Mouse (Mus musculus): Measurements from ENCODE around the gene Tesk1. TPM values are rescaled to one million over a fixed set of nuclear protein-coding genes. Genes with fewer than 3 reads are reported as not detected.

The Tesk1 gene
- total and polyA plus RNA-seq, 2 experiments, result 3.0 to 28.3 TPM

DNA sequence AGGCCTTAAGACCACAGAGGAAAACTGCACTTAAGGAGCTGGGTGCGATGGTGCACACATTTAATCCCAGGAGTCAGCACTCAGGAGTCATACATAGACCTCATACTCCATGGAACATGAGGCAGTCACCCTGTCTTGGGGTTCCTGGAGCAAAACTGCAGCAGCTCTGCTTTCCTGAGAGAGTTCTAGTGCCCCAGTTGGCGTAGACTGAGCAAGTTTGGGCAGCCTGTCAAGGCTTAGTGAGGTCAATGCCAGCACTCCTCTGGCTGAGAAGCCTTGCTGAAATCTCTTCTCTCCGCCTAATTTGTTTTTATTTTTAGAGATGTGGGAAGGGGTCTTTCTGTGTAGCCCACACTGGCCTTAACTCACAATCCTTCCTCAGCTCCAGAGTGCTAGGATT is 6.8 kb downstream of the Tesk1 start:
- Histone ChIP-seq H3K27me3 (ENCODE audit: control insufficient read depth, insufficient read depth, low read length) (0 out of 2 replicates have a peak, but pooled peaks cover 6% of the 10 kb centered on the region), H3K9ac (ENCODE audit: low read depth, low read length) (no peak overlapping the region), H3K79me2 (ENCODE audit: control insufficient read depth, insufficient read depth, low read length) (no peaks in the 10 kb centered on the region), H3K36me3 (ENCODE audit: control insufficient read depth, insufficient read depth, low read length) (peaks cover 6% of the 10 kb centered on the region; the same call in 1 of the 2 replicates), H3K4me1 (ENCODE audit: control insufficient read depth, insufficient read depth, low read length) (peaks cover 5% of the 10 kb centered on the region; the same call in 1 of the 2 replicates), H3K27ac (replicated peaks; ENCODE audit: insufficient read depth, low read depth, low read length) (no peak overlapping the region), H3K4me3 (ENCODE audit: insufficient read depth, low read depth, low read length) (no peak overlapping the region)
- peak; percentile 53 for DNase-seq (ENCODE audit: extremely low read depth, low read depth, low spot score)
- TF ChIP-seq CTCF (IDR thresholded peaks at IDR 0.05; ENCODE audit: low read depth, low read length) (no peak), POLR2A (IDR thresholded peaks at IDR 0.05; ENCODE audit: extremely low read depth, insufficient read depth, low read length) (no peak)
- 51% methylated on average over 3 of the region's 3 CpGs for WGBS

DNA sequence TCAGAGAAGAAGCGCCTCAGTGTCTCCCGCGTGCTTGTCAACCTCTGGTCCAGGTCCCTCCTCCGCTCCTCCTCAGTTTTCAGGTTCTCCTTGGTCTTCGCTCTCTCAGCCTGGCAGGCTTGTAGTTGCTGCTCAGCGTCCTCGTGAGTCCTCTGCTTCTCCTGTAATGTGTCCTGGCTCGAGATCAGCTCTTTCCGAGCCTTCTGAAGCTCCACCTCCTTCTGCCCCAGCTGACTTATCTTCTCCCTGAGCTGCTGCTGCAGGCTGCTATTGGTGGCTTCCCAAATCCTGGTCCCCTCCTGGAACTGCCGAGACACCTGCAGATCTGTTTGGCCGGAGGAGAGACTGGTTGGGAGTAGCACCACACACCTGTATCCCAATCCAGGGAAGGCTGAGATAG is 10.6 kb downstream of the Tesk1 start:
- Histone ChIP-seq H3K4me3 (ENCODE audit: insufficient read depth, low read depth, low read length) (no peak overlapping the region), H3K27me3 (ENCODE audit: control insufficient read depth, insufficient read depth, low read length) (0 out of 2 replicates have a peak, but pooled peaks cover 6% of the 10 kb centered on the region)
- no peak for DNase-seq (ENCODE audit: extremely low read depth, low read depth, low spot score)

DNA sequence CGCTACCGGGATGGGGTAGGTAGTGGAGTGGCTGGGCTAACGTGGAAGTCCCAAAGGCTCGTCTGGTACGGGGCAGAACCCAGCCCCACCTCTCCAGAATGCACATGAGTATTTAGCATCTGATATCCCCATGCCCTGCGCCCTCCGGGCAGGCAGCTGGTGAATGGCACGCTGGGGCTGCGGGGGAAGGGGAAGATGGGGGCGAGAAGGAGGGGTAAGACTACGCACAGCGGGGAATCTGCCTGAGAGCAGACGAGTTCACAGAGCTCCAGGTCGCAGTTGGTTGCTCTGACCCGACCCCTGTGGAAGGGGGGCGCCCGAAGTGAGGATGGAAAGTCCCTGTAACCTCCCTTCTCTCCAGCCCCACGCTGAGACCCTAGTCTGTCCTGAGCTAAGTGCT is 11.7 kb downstream of the Tesk1 start:
- Histone ChIP-seq H3K27me3 (ENCODE audit: control insufficient read depth, insufficient read depth, low read length) (0 out of 2 replicates have a peak, but pooled peaks cover 6% of the 10 kb centered on the region), H3K4me3 (ENCODE audit: insufficient read depth, low read depth, low read length) (peak overlapping the region; percentile 45), H3K9ac (ENCODE audit: low read depth, low read length) (peak overlapping the region; percentile 8; the same call in 1 of the 2 replicates), H3K79me2 (ENCODE audit: control insufficient read depth, insufficient read depth, low read length) (no peaks in the 10 kb centered on the region), H3K4me1 (ENCODE audit: control insufficient read depth, insufficient read depth, low read length) (no peaks in the 10 kb centered on the region; the same call in 1 of the 2 replicates), H3K27ac (replicated peaks; ENCODE audit: insufficient read depth, low read depth, low read length) (no peak overlapping the region), H3K36me3 (ENCODE audit: control insufficient read depth, insufficient read depth, low read length) (no peaks in the 10 kb centered on the region)
- 5% methylated on average over 18 of the region's 18 CpGs for WGBS
- TF ChIP-seq POLR2A (IDR thresholded peaks at IDR 0.05; ENCODE audit: extremely low read depth, insufficient read depth, low read length), result no peak
- no peak for TF ChIP-seq CTCF (IDR thresholded peaks at IDR 0.05; ENCODE audit: low read depth, low read length)
- no peak for DNase-seq (ENCODE audit: extremely low read depth, low read depth, low spot score)

More for the DNA sequence above, 10.6 kb downstream of the Tesk1 start:
- TF ChIP-seq CTCF (IDR thresholded peaks at IDR 0.05; ENCODE audit: low read depth, low read length) (no peak), POLR2A (IDR thresholded peaks at IDR 0.05; ENCODE audit: extremely low read depth, insufficient read depth, low read length) (no peak)
- Histone ChIP-seq H3K36me3 (ENCODE audit: control insufficient read depth, insufficient read depth, low read length) (no peaks in the 10 kb centered on the region), H3K9ac (ENCODE audit: low read depth, low read length) (no peak overlapping the region), H3K79me2 (ENCODE audit: control insufficient read depth, insufficient read depth, low read length) (no peaks in the 10 kb centered on the region), H3K4me1 (ENCODE audit: control insufficient read depth, insufficient read depth, low read length) (no peaks in the 10 kb centered on the region; the same call in 1 of the 2 replicates), H3K27ac (replicated peaks; ENCODE audit: insufficient read depth, low read depth, low read length) (no peak overlapping the region)
- WGBS, result 44% methylated on average over 11 of the region's 11 CpGs

DNA sequence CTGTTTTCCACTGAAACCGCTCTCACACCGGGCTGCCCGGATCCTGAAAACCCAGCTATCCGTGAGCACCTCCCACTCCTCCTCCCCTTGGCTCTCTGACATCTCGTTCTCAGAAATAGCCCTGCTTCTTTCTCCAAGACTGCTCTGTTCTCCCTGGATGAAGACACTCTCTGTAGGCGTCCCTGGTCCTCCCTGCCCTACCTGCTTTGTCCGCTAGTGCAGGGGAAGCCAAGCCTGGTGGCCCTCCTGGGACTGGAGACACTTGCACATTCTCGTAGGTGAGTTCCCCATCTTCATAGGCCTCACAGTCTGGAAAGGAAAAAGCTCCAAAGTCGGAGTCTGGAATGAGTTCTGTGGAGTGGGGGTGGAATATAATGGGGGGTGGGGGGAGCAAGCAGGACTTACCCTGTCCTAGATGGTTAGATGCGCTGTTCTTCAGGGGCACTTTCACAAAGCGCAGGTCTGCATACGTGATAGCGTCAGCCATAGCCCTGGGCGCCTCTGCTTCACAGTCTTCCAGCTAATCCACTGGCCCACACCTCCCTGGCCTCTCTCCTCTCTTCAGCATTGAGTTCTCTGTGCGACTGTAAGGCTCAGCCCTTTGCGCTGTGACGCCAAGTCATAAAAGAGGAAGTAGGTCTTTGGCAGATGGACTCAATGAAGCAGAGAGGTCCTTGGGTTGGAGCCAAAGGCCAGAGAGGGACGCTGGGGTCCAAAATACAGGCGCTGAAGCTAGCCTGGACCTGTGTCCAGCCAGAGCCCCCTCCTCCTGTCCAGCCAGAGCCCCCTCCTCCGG is 12.5 kb downstream of the Tesk1 start, which contains the start of gene Cd72:
TSS of gene Cd72 (minus strand) at position 588 of the 796 bp plus-strand sequence.
- TF ChIP-seq CTCF (IDR thresholded peaks at IDR 0.05; ENCODE audit: low read depth, low read length) (no peak; the same call in 1 of the 2 replicates), POLR2A (IDR thresholded peaks at IDR 0.05; ENCODE audit: extremely low read depth, insufficient read depth, low read length) (no peak)
- Histone ChIP-seq H3K36me3 (ENCODE audit: control insufficient read depth, insufficient read depth, low read length) (no peaks in the 10 kb centered on the region), H3K79me2 (ENCODE audit: control insufficient read depth, insufficient read depth, low read length) (no peaks in the 10 kb centered on the region), H3K4me3 (ENCODE audit: insufficient read depth, low read depth, low read length) (peak within 1 kb of the TSS; percentile 45), H3K27ac (replicated peaks; ENCODE audit: insufficient read depth, low read depth, low read length) (no peak within 1 kb of the TSS), H3K4me1 (ENCODE audit: control insufficient read depth, insufficient read depth, low read length) (no peaks in the 10 kb centered on the region; the same call in 1 of the 2 replicates), H3K27me3 (ENCODE audit: control insufficient read depth, insufficient read depth, low read length) (0 out of 2 replicates have a peak, but pooled peaks cover 6% of the 10 kb centered on the region), H3K9ac (ENCODE audit: low read depth, low read length) (peak within 1 kb of the TSS; percentile 9)
- 39% methylated on average over 20 of the region's 20 CpGs for WGBS
- DNase-seq (ENCODE audit: extremely low read depth, low read depth, low spot score), result no peak

DNA sequence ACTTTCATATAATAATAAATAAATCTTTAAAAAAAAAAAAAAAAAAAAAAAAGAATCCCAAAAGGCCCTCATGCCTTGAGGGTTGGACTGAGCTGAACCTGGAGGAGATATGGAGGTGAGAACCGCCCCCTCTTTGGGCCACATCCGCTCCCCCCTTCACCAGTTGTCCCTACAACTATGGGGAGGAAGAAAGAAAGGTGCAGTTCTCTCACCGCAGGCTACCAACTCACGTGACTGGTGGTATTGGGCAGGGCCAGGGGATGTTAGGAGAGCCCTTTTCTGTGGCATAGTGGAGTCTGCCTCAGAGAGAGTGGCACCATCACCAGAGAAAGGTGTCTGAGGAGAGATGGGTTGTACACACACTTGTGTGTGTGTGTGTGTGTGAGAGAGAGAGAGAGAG is 14.7 kb downstream of the Tesk1 start:
- H3K79me2 ChIP-seq (ENCODE audit: control insufficient read depth, insufficient read depth, low read length), result no peaks in the 10 kb centered on the region
- DNase-seq (ENCODE audit: extremely low read depth, low read depth, low spot score), result no peak
- 47% methylated on average over 4 of the region's 4 CpGs for WGBS
- H3K9ac ChIP-seq (ENCODE audit: low read depth, low read length), result no peak overlapping the region
- no peak for TF ChIP-seq POLR2A (IDR thresholded peaks at IDR 0.05; ENCODE audit: extremely low read depth, insufficient read depth, low read length)
- no peak for TF ChIP-seq CTCF (IDR thresholded peaks at IDR 0.05; ENCODE audit: low read depth, low read length)
- H3K4me3 ChIP-seq (ENCODE audit: insufficient read depth, low read depth, low read length), result no peak overlapping the region
- no peaks in the 10 kb centered on the region; the same call in 1 of the 2 replicates for H3K4me1 ChIP-seq (ENCODE audit: control insufficient read depth, insufficient read depth, low read length)
- H3K36me3 ChIP-seq (ENCODE audit: control insufficient read depth, insufficient read depth, low read length), result no peaks in the 10 kb centered on the region
- no peak overlapping the region for H3K27ac ChIP-seq (replicated peaks; ENCODE audit: insufficient read depth, low read depth, low read length)
- 0 out of 2 replicates have a peak, but pooled peaks cover 6% of the 10 kb centered on the region for H3K27me3 ChIP-seq (ENCODE audit: control insufficient read depth, insufficient read depth, low read length)

Measured in liver, adult 2 months (tissue).